Mouse (Mus musculus): Measurements from ENCODE around the gene AY761184. TPM values are rescaled to one million over a fixed set of nuclear protein-coding genes. Genes with fewer than 3 reads are reported as not detected.

The AY761184 gene
- total RNA-seq (2023) = not detected

GRCm38 (mm10) chr8:21703545-21703944, at the start of gene AY761184:
AY761184 (minus strand) TSS chr8:21703645.

GRCm38 (mm10) chr8:21665497-21665896, 37.9 kb downstream of the AY761184 start, which contains the start of gene Defa34:
Defa34 (plus strand) TSS chr8:21665797.

GRCm38 (mm10) chr8:21655480-21655879, 48.0 kb downstream of the AY761184 start, which contains the start of gene Defa17:
Defa17 (plus strand) TSS chr8:21655780.

Other genes with a start within 250 kb of the AY761184 start
- not detected for gene Gm7849, start 247.1 kb downstream of the AY761184 start, total RNA-seq (2023)
- gene Defa20, start 194.4 kb downstream of the AY761184 start, total RNA-seq (2023) = not detected
- gene Defa32, start 174.6 kb downstream of the AY761184 start, total RNA-seq (2023) = not detected
- not detected for gene Defa37, start 138.3 kb downstream of the AY761184 start, total RNA-seq (2023)
- not detected for gene Defa28, start 120.6 kb downstream of the AY761184 start, total RNA-seq (2023)
- not detected for gene Gm7861, start 109.1 kb downstream of the AY761184 start, total RNA-seq (2023)
- not detected for gene Defa26, start 85.5 kb downstream of the AY761184 start, total RNA-seq (2023)
- not detected for gene Defa17, start 47.9 kb downstream of the AY761184 start, total RNA-seq (2023)
- gene Defa34, start 37.8 kb downstream of the AY761184 start, total RNA-seq (2023) = not detected
- not detected for gene Defa24, start 30.8 kb upstream of the AY761184 start, total RNA-seq (2023)
- gene Defb50, start 119.9 kb upstream of the AY761184 start, total RNA-seq (2023) = not detected
- not detected for gene Defb2, start 136.3 kb upstream of the AY761184 start, total RNA-seq (2023)
- gene Defb10, start 155.3 kb upstream of the AY761184 start, total RNA-seq (2023) = not detected
- not detected for gene Defb9, start 181.8 kb upstream of the AY761184 start, total RNA-seq (2023)
- not detected for gene Defb11, start 202.8 kb upstream of the AY761184 start, total RNA-seq (2023)
- gene Defb15, start 229.1 kb upstream of the AY761184 start, total RNA-seq (2023) = not detected
- not detected for gene Defb35, start 234.7 kb upstream of the AY761184 start, total RNA-seq (2023)
- not detected for gene Defb13, start 243.1 kb upstream of the AY761184 start, total RNA-seq (2023)

Data from CD8-positive naive resting alpha-beta T cell, adult 57 days (primary cell).